Mouse (Mus musculus): ENCODE measurements at regions not wholly inside any gene's neighbourhood (a gene's known extent, or its start where the extent isn't known, plus 50 kb on each side); places are given as distances from the start of the nearest gene placed in this dataset.

GRCm38 (mm10) chr12:26621135-26621932, 152.3 kb downstream of the Cmpk2 start:
- DNase-seq, result no peak

GRCm38 (mm10) chr12:26620501-26621134, 151.6 kb downstream of the Cmpk2 start:
- no peak for DNase-seq

GRCm38 (mm10) chr12:26617969-26618368, 149.0 kb downstream of the Cmpk2 start:
- no peak for DNase-seq

- DNase-seq, result no peak
Measured at GRCm38 (mm10) chr12:26613086-26613705, 144.2 kb downstream of the Cmpk2 start.

GRCm38 (mm10) chr12:26610079-26610478, 141.1 kb downstream of the Cmpk2 start:
- DNase-seq, result no peak

- DNase-seq, result no peak
Measured at GRCm38 (mm10) chr12:26598501-26598900, 129.5 kb downstream of the Cmpk2 start.

GRCm38 (mm10) chr12:26592125-26592524, 123.1 kb downstream of the Cmpk2 start:
- no peak for DNase-seq

GRCm38 (mm10) chr12:26589091-26589490, 120.1 kb downstream of the Cmpk2 start:
- no peak for DNase-seq

GRCm38 (mm10) chr12:26577438-26577837, 108.4 kb downstream of the Cmpk2 start:
- DNase-seq, result no peak

GRCm38 (mm10) chr12:26571602-26572001, 102.6 kb downstream of the Cmpk2 start:
- DNase-seq, result no peak

- no peak for DNase-seq
Measured at GRCm38 (mm10) chr12:26567435-26567834, 98.4 kb downstream of the Cmpk2 start.

GRCm38 (mm10) chr12:26562858-26563257, 93.9 kb downstream of the Cmpk2 start:
- DNase-seq, result no peak

GRCm38 (mm10) chr12:26559560-26559959, 90.6 kb downstream of the Cmpk2 start:
- no peak for DNase-seq

GRCm38 (mm10) chr12:26557411-26557810, 88.4 kb downstream of the Cmpk2 start:
- no peak for DNase-seq

- DNase-seq, result no peak
Measured at GRCm38 (mm10) chr12:26551168-26551926, 82.3 kb downstream of the Cmpk2 start.

GRCm38 (mm10) chr12:26547466-26547865, 78.5 kb downstream of the Cmpk2 start:
- DNase-seq, result no peak

GRCm38 (mm10) chr12:26546361-26546760, 77.4 kb downstream of the Cmpk2 start:
- DNase-seq, result no peak

- no peak for DNase-seq
Measured at GRCm38 (mm10) chr12:26543463-26543862, 74.5 kb downstream of the Cmpk2 start.

GRCm38 (mm10) chr12:26542451-26542850, 73.4 kb downstream of the Cmpk2 start:
- DNase-seq, result no peak

- no peak for DNase-seq
Measured at GRCm38 (mm10) chr12:26535261-26535890, 66.4 kb downstream of the Cmpk2 start.

GRCm38 (mm10) chr12:26534229-26535105, 65.5 kb downstream of the Cmpk2 start:
- DNase-seq, result no peak
